Mouse (Mus musculus) bone marrow macrophage, adult 2 months (primary cell): Measurements from ENCODE around the gene Il22ra1.

Experiments used
- CTCF ChIP-seq: IDR thresholded peaks from 2 replicates; pipeline ENCODE4 v1.5.1; 2012; ENCODE audit warnings: low read depth, mild to moderate bottlenecking, low read length, moderate library complexity
- POLR2A ChIP-seq: IDR thresholded peaks from 2 replicates; pipeline ENCODE4 v1.6.1; 2012; ENCODE audit warnings: mild to moderate bottlenecking, low read depth, low read length, borderline replicate concordance

- TF ChIP-seq CTCF, result no peak
- no peak for TF ChIP-seq POLR2A
Measured at GRCm38 (mm10) chr4:135758331-135758730, 30.4 kb downstream of the Il22ra1 start.
